Mouse (Mus musculus) adrenal gland, postnatal 25 days (tissue): Measurements from ENCODE around the gene Herc4. TPM values are rescaled to one million over a fixed set of nuclear protein-coding genes. Genes with fewer than 3 reads are reported as not detected.

Source experiments
- DNase-seq: peaks from one replicate; pipeline ENCODE4 v3.0.0; 2021; ENCODE audit warnings: mixed read lengths
- long read RNA-seq: library from polyadenylated mRNA; stranded (forward); transcript quantifications from one replicate; pipeline ENCODE4 v2.0.0, GENCODE M21; 2021
- total RNA-seq: library from RNA; stranded (reverse); gene quantifications from 2 replicates; pipeline ENCODE4 v1.2.3, GENCODE M21; 2021

The Herc4 gene
- total RNA-seq, result 144 and 146 TPM in 2 replicates
- long read RNA-seq, transcript Herc4-208 (26 exons, 3,914 nt), result minor isoform, 10 of 86 reads
- long read RNA-seq, transcript Herc4-201 (25 exons, 3,898 nt), result major isoform, 44 of 86 reads
- long read RNA-seq, partial matches to known transcripts, result 14 of 86 reads
- long read RNA-seq, other reads (novel, unspliced or antisense), result 18 of 86 reads

- peak; percentile 98 for DNase-seq
Observed at GRCm38 (mm10) chr10:63243493-63244054, at the start of gene Herc4. Gene Herc4, plus strand, starts transcription at chr10:63243810.

- DNase-seq, result no peak
Observed at GRCm38 (mm10) chr10:63199008-63199407, 44.6 kb upstream of the Herc4 start.

GRCm38 (mm10) chr10:63201534-63201933 lies 42.1 kb upstream of the Herc4 start:
- no peak for DNase-seq

- no peak for DNase-seq
Observed at GRCm38 (mm10) chr10:63203002-63203401, 40.6 kb upstream of the Herc4 start.

GRCm38 (mm10) chr10:63203728-63204127 lies 39.9 kb upstream of the Herc4 start, which contains the start of gene Mypn:
Gene Mypn, minus strand, starts transcription at chr10:63203952.
- no peak for DNase-seq

- no peak for DNase-seq
Observed at GRCm38 (mm10) chr10:63208871-63209270, 34.7 kb upstream of the Herc4 start.

- DNase-seq, result peak; percentile 49
Observed at GRCm38 (mm10) chr10:63221081-63221783, 22.4 kb upstream of the Herc4 start.

GRCm38 (mm10) chr10:63224341-63224740 lies 19.3 kb upstream of the Herc4 start:
- DNase-seq, result peak; percentile 75

GRCm38 (mm10) chr10:63230266-63230665 lies 13.3 kb upstream of the Herc4 start:
- DNase-seq, result no peak

- DNase-seq, result no peak
Observed at GRCm38 (mm10) chr10:63230854-63231253, 12.8 kb upstream of the Herc4 start.

- no peak for DNase-seq
Observed at GRCm38 (mm10) chr10:63231630-63232029, 12.0 kb upstream of the Herc4 start.

- DNase-seq, result no peak
Observed at GRCm38 (mm10) chr10:63234133-63234532, 9.5 kb upstream of the Herc4 start.

- no peak for DNase-seq
Observed at GRCm38 (mm10) chr10:63235889-63236288, 7.7 kb upstream of the Herc4 start.

GRCm38 (mm10) chr10:63236663-63237062 lies 6.9 kb upstream of the Herc4 start:
- DNase-seq, result no peak

GRCm38 (mm10) chr10:63237206-63237605 lies 6.4 kb upstream of the Herc4 start:
- no peak for DNase-seq

- no peak for DNase-seq
Observed at GRCm38 (mm10) chr10:63238090-63238489, 5.5 kb upstream of the Herc4 start.

- no peak for DNase-seq
Observed at GRCm38 (mm10) chr10:63239848-63240247, 3.8 kb upstream of the Herc4 start.

- DNase-seq, result no peak
Observed at GRCm38 (mm10) chr10:63240868-63241271, 2.7 kb upstream of the Herc4 start.

GRCm38 (mm10) chr10:63242798-63243435 lies 693 bp upstream of the Herc4 start:
- no peak for DNase-seq

GRCm38 (mm10) chr10:63244055-63244671 lies 553 bp downstream of the Herc4 start:
- peak; percentile 52 for DNase-seq

GRCm38 (mm10) chr10:63244746-63245145 lies 1.1 kb downstream of the Herc4 start:
- no peak for DNase-seq

GRCm38 (mm10) chr10:63245846-63246245 lies 2.2 kb downstream of the Herc4 start:
- DNase-seq, result no peak

GRCm38 (mm10) chr10:63247457-63247856 lies 3.8 kb downstream of the Herc4 start:
- no peak for DNase-seq
